Mouse (Mus musculus) gastrocnemius, postnatal 36 days (tissue): Measurements from ENCODE around the gene Tlr7. TPM values are rescaled to one million over a fixed set of nuclear protein-coding genes. Genes with fewer than 3 reads are reported as not detected.
"Not testable (repeated sequence)": the region's sequence is repeated elsewhere in the genome, so short reads cannot be mapped to it uniquely, and the experiment has no call there.

Source experiments
- DNase-seq, 2 experiments: peaks; one replicate each; pipeline ENCODE4 v3.0.0; 2022
- intact Hi-C: fragments of 180-260 bp; cut with DNase I; formaldehyde crosslinking; loops from one replicate; pipeline ENCODE4 v1.15.1; 2025
- long read RNA-seq, 2 experiments: library from polyadenylated mRNA; stranded (forward); transcript quantifications; one replicate each; pipeline ENCODE4 v2.0.0; 2021
- total RNA-seq, 2 experiments: library from RNA; stranded (reverse); gene quantifications; 2 replicates each; pipeline ENCODE4 v1.2.3; 2021

Tlr7 gene
- total RNA-seq: under 1 TPM; 0.51 to 0.81 TPM
- long read RNA-seq, experiment 1, partial matches to known transcripts: 0 of 1 reads
- long read RNA-seq, experiment 1, other reads (novel, unspliced or antisense): 1 of 1 reads
- long read RNA-seq, experiment 2: 0 reads

GRCm38 (mm10) chrX:167330399-167330798, at the start of gene Tlr7:
Gene Tlr7 (minus strand): TSS chrX:167330558.
- no peak for DNase-seq
- intact Hi-C loops: no loop called here

GRCm38 (mm10) chrX:167380073-167380472, 49.7 kb upstream of the Tlr7 start:
- DNase-seq: no peak
- intact Hi-C loops: no loop called here

- DNase-seq, intact Hi-C loops: not testable (repeated sequence)
Observed at GRCm38 (mm10) chrX:167361231-167361630, 30.9 kb upstream of the Tlr7 start.

- DNase-seq: no peak
Observed at GRCm38 (mm10) chrX:167359704-167360103, 29.3 kb upstream of the Tlr7 start.

GRCm38 (mm10) chrX:167357415-167357814, 27.1 kb upstream of the Tlr7 start:
- no peak for DNase-seq

More at GRCm38 (mm10) chrX:167359704-167360103, 29.3 kb upstream of the Tlr7 start:
- intact Hi-C loops: no loop called here

GRCm38 (mm10) chrX:167355965-167356364, 25.6 kb upstream of the Tlr7 start:
- intact Hi-C loops: no loop called here
- DNase-seq: no peak

More at GRCm38 (mm10) chrX:167357415-167357814, 27.1 kb upstream of the Tlr7 start:
- intact Hi-C loops: no loop called here

- intact Hi-C loops: no loop called here
- no peak for DNase-seq
Observed at GRCm38 (mm10) chrX:167353617-167354016, 23.3 kb upstream of the Tlr7 start.

GRCm38 (mm10) chrX:167346440-167346839, 16.1 kb upstream of the Tlr7 start:
- no peak for DNase-seq
- intact Hi-C loops: no loop called here

GRCm38 (mm10) chrX:167344356-167344755, 14.0 kb upstream of the Tlr7 start:
- DNase-seq: no peak
- intact Hi-C loops: no loop called here

GRCm38 (mm10) chrX:167341811-167342210, 11.5 kb upstream of the Tlr7 start:
- intact Hi-C loops: no loop called here
- DNase-seq: no peak

GRCm38 (mm10) chrX:167340190-167340589, 9.8 kb upstream of the Tlr7 start:
- no peak for DNase-seq
- intact Hi-C loops: no loop called here

GRCm38 (mm10) chrX:167337990-167338389, 7.6 kb upstream of the Tlr7 start:
- no peak for DNase-seq
- intact Hi-C loops: no loop called here

GRCm38 (mm10) chrX:167334571-167334970, 4.2 kb upstream of the Tlr7 start:
- DNase-seq: no peak

GRCm38 (mm10) chrX:167332607-167333006, 2.2 kb upstream of the Tlr7 start:
- intact Hi-C loops: no loop called here
- no peak for DNase-seq

More at GRCm38 (mm10) chrX:167334571-167334970, 4.2 kb upstream of the Tlr7 start:
- intact Hi-C loops: no loop called here

GRCm38 (mm10) chrX:167330993-167331392, 635 bp upstream of the Tlr7 start:
- DNase-seq: no peak
- intact Hi-C loops: no loop called here

GRCm38 (mm10) chrX:167329620-167330019, 738 bp downstream of the Tlr7 start:
- DNase-seq: no peak
- intact Hi-C loops: no loop called here

GRCm38 (mm10) chrX:167329098-167329497, 1.3 kb downstream of the Tlr7 start:
- DNase-seq: no peak
- intact Hi-C loops: no loop called here

- intact Hi-C loops: no loop called here
- DNase-seq: no peak
Observed at GRCm38 (mm10) chrX:167328519-167328918, 1.8 kb downstream of the Tlr7 start.

- intact Hi-C loops: no loop called here
Observed at GRCm38 (mm10) chrX:167323742-167324141, 6.6 kb downstream of the Tlr7 start.

GRCm38 (mm10) chrX:167321233-167321806, 9.0 kb downstream of the Tlr7 start:
- intact Hi-C loops: no loop called here
- no peak for DNase-seq

More at GRCm38 (mm10) chrX:167323742-167324141, 6.6 kb downstream of the Tlr7 start:
- DNase-seq: no peak

- no peak for DNase-seq
- intact Hi-C loops: no loop called here
Observed at GRCm38 (mm10) chrX:167318819-167319396, 11.4 kb downstream of the Tlr7 start.

- no peak for DNase-seq
- intact Hi-C loops: no loop called here
Observed at GRCm38 (mm10) chrX:167315766-167316165, 14.6 kb downstream of the Tlr7 start.
